Mouse (Mus musculus): ENCODE data around the gene Pdxdc1. TPM values are rescaled to one million over a fixed set of nuclear protein-coding genes. Genes with fewer than 3 reads are reported as not detected.

Gene Pdxdc1
- polyA plus RNA-seq, 1 experiment from 2014 or later, result 92.5 TPM

DNA sequence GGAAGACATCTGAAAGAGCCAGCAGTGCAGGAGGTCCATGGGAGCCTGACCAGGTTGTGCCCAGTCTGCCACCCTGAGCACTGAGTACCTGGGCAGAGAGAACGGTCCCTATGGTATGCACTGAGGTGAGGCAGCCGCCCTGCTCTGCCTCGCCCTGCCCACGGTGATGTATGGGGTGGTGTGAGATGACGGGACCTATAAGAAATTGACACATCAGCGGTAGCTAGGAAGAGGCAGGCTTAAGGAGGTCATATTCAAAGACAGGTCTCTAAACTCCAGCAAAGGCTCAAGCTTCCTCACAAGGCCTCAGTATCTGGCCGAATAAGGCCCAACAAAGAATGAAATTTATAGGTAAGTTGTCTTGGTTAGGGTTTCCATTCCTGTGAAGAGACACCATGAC, 18.9 kb upstream of the Pdxdc1 start:
- 95% methylated on average over 7 of the region's 7 CpGs for WGBS
- Histone ChIP-seq H3K36me3 (peaks cover 7% of the 10 kb centered on the region; the same call in 1 of the 2 replicates), H3K4me3 (no peak overlapping the region), H3K27me3 (no peaks in the 10 kb centered on the region), H3K4me2 (no peak overlapping the region), H3K9ac (no peak overlapping the region), H3K4me1 (no peaks in the 10 kb centered on the region), H3K9me3 (peaks cover 5% of the 10 kb centered on the region; the same call in 1 of the 2 replicates), H3K27ac (no peak overlapping the region)
- no peak for ATAC-seq (ENCODE audit: insufficient number of reproducible peaks, insufficient read depth, low FRiP score, low TSS enrichment, low read depth)

DNA sequence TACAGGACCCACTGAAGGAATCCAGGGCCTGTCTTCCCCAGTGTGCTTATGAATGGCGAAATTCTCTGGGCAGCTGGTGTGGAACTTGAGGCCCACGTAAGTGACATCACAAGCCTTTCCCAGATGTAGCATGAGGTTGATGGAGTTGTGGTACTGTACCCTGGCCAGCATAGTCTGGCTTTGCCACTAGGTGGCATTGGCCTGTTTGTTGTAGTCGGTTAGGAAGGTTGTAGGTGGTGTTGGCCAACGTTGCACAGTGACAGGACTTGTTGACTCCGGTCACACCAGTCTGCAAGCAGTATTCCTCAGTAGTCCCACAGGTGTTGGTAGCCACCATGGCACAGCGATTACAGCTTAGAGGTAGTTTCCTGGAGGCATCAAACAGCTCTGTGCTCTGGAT, 18.1 kb upstream of the Pdxdc1 start:
- Histone ChIP-seq H3K9ac (no peak overlapping the region), H3K9me3 (peaks cover 5% of the 10 kb centered on the region; the same call in 1 of the 2 replicates), H3K27me3 (no peaks in the 10 kb centered on the region), H3K27ac (no peak overlapping the region), H3K4me3 (no peak overlapping the region), H3K4me2 (no peak overlapping the region), H3K36me3 (peaks cover 7% of the 10 kb centered on the region; the same call in 1 of the 2 replicates), H3K4me1 (no peaks in the 10 kb centered on the region)
- no peak; the same call in 1 of the 2 replicates for ATAC-seq (ENCODE audit: insufficient number of reproducible peaks, insufficient read depth, low FRiP score, low TSS enrichment, low read depth)
- 88% methylated on average over 6 of the region's 6 CpGs for WGBS

- Histone ChIP-seq H3K4me2 (no peak overlapping the region), H3K27me3 (no peaks in the 10 kb centered on the region), H3K4me1 (no peaks in the 10 kb centered on the region), H3K27ac (no peak overlapping the region), H3K9me3 (peaks cover 8% of the 10 kb centered on the region; the same call in 1 of the 2 replicates), H3K9ac (no peak overlapping the region), H3K36me3 (peaks cover 7% of the 10 kb centered on the region; the same call in 1 of the 2 replicates), H3K4me3 (no peak overlapping the region)
- ATAC-seq (ENCODE audit: insufficient number of reproducible peaks, insufficient read depth, low FRiP score, low TSS enrichment, low read depth), result no peak
- WGBS, result 95% methylated on average over 5 of the region's 5 CpGs
These were observed 17.2 kb upstream of the Pdxdc1 start for GRCm38 (mm10) chr16:13920093-13920492.

DNA sequence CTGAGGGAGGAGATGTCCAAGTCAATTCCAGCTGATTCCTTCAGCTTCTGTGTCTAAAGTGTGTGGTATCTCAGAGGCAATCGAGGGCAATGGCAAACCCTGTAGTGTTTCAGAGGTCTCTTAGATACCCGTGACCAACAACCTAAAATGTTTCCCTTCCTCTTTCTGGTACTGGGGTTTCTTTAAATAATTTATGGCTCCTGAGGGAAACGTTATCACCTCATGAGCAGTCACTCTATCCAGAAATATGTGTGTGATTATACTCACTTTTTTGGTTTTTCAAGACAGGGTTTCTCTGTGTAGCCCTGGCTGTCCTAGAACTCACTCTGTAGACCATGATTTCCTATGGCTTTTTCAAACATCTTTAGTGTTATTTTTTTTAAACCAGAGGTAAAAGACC, 4.4 kb upstream of the Pdxdc1 start:
- Histone ChIP-seq H3K4me3 (no peak overlapping the region), H3K27ac (no peak overlapping the region), H3K36me3 (no peaks in the 10 kb centered on the region), H3K4me2 (no peak overlapping the region), H3K9me3 (no peaks in the 10 kb centered on the region), H3K9ac (no peak overlapping the region), H3K4me1 (0 out of 2 replicates have a peak, but pooled peaks cover 2% of the 10 kb centered on the region), H3K27me3 (no peaks in the 10 kb centered on the region)
- no peak for ATAC-seq (ENCODE audit: insufficient number of reproducible peaks, insufficient read depth, low FRiP score, low TSS enrichment, low read depth)
- WGBS, result 77% methylated on average over 3 of the region's 3 CpGs

DNA sequence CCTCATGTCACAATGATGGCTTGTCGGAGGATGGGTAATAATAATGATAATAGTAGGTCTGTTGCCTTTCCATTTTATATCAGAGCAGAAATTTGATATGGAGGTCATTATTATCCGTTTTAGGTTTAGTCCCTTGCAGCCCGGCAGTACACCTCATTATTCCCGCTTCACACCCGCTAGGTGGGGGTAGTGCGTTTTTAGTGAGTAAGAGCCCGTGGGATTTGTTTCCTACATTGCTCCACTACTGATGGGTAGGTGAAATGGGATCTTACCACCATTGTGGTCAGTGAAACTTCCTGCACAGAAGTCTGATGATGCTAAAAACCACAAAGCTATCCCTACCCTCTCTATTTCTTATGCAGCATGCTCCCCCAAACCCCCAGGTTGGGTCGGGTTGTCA, 557 bp upstream of the Pdxdc1 start:
- peaks cover 13% of the 10 kb centered on the region for H3K4me1 ChIP-seq
- peak; percentile 80 for ATAC-seq (ENCODE audit: insufficient number of reproducible peaks, insufficient read depth, low FRiP score, low TSS enrichment, low read depth)

DNA sequence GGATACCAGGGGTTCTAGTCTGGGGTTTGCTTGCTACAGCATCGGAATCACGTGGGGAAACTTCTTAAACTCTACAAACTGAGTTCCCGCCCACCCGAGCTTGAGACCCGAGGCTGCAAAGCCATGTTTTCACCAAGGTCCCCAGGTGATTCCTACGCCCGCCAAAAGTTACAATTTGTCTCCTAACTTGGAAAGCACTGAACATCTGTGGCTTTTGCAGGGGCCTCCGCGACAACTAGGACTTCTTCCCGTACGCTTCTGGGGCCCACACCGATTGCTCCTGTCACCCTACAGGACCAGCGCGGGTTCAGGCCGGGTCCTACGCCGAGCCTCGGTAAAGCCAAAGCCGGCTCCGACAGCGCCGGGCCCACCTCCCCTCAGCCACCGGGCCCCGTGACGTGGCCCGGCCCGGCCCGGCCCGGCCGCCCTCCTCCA, 517 bp downstream of the Pdxdc1 start:
- H3K4me1 ChIP-seq, result peaks cover 13% of the 10 kb centered on the region
- H3K9me3 ChIP-seq, result no peaks in the 10 kb centered on the region
- peak overlapping the region; percentile 79 for H3K4me2 ChIP-seq
- H3K9ac ChIP-seq, result peak overlapping the region; percentile 93
- H3K4me3 ChIP-seq, result peak overlapping the region; percentile 94
- WGBS, result under 1% methylated on average over 30 of the region's 30 CpGs
- no peak; the same call in 1 of the 2 replicates for ATAC-seq (ENCODE audit: insufficient number of reproducible peaks, insufficient read depth, low FRiP score, low TSS enrichment, low read depth)
- no peaks in the 10 kb centered on the region for H3K27me3 ChIP-seq
- no peaks in the 10 kb centered on the region for H3K36me3 ChIP-seq
- peak overlapping the region; percentile 89 for H3K27ac ChIP-seq

More for the DNA sequence above, 557 bp upstream of the Pdxdc1 start:
- WGBS, result 4% methylated on average over 8 of the region's 8 CpGs
- peak overlapping the region; percentile 79 for H3K4me2 ChIP-seq
- peak overlapping the region; percentile 93 for H3K9ac ChIP-seq
- H3K4me3 ChIP-seq, result peak overlapping the region; percentile 94
- peak overlapping the region; percentile 89 for H3K27ac ChIP-seq
- H3K36me3 ChIP-seq, result no peaks in the 10 kb centered on the region
- H3K9me3 ChIP-seq, result no peaks in the 10 kb centered on the region
- H3K27me3 ChIP-seq, result no peaks in the 10 kb centered on the region

DNA sequence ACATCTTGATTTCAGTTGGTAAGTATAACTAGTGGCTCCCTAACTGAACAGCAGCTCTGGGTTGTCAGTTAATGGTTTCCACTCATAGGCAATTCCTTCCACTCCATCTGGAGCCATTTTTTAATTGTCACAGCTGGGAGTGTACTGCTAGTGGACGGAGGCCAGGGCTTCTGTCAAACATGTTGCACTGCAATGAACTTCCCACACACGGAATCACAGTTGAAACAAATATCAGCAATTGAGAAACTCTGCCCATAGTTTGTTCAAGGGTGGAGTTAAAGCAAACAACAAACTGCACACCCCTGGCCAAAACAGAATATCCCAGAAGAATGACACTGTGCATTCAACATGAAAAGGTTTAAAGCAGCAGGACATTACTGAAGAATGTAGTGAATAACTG, 4.0 kb downstream of the Pdxdc1 start:
- no peak overlapping the region for H3K4me3 ChIP-seq
- H3K9ac ChIP-seq, result no peak overlapping the region
- no peak overlapping the region for H3K27ac ChIP-seq
- no peak overlapping the region for H3K4me2 ChIP-seq
- WGBS, result 65% methylated on average over 2 of the region's 2 CpGs
- peaks cover 13% of the 10 kb centered on the region for H3K4me1 ChIP-seq
- no peaks in the 10 kb centered on the region for H3K9me3 ChIP-seq
- no peaks in the 10 kb centered on the region for H3K36me3 ChIP-seq
- no peak for ATAC-seq (ENCODE audit: insufficient number of reproducible peaks, insufficient read depth, low FRiP score, low TSS enrichment, low read depth)
- no peaks in the 10 kb centered on the region for H3K27me3 ChIP-seq

DNA sequence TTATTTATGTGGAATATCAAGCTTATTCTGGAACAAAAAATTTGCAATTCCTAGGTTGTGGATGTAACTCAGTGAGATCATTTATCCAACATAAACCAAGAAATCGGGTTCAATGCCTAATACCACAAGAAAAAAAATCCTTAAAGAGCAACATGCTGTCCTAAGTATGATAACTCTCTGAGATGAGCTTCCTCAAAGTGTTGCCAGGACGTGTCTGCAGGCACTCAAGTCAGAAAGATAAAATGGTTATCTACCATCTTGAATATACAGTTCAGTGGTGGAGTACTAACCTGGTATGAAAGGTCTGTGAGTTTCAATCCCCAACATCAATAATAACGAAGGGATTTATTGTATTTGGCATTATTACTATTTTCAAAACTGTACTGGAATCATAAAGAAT, 6.6 kb downstream of the Pdxdc1 start:
- Histone ChIP-seq H3K9ac (no peak overlapping the region), H3K4me1 (peaks cover 2% of the 10 kb centered on the region), H3K4me2 (no peak overlapping the region), H3K27me3 (no peaks in the 10 kb centered on the region), H3K27ac (no peak overlapping the region), H3K9me3 (no peaks in the 10 kb centered on the region), H3K4me3 (no peak overlapping the region), H3K36me3 (no peaks in the 10 kb centered on the region)
- no peak for ATAC-seq (ENCODE audit: insufficient number of reproducible peaks, insufficient read depth, low FRiP score, low TSS enrichment, low read depth)
- WGBS, result 87% methylated on average over 3 of the region's 3 CpGs

- 88% methylated on average over 3 of the region's 3 CpGs for WGBS
- no peaks in the 10 kb centered on the region for H3K9me3 ChIP-seq
- H3K27ac ChIP-seq, result no peak overlapping the region
- no peak overlapping the region for H3K4me2 ChIP-seq
- no peaks in the 10 kb centered on the region for H3K27me3 ChIP-seq
- ATAC-seq (ENCODE audit: insufficient number of reproducible peaks, insufficient read depth, low FRiP score, low TSS enrichment, low read depth), result no peak
- H3K9ac ChIP-seq, result no peak overlapping the region
- H3K4me3 ChIP-seq, result no peak overlapping the region
- H3K36me3 ChIP-seq, result no peaks in the 10 kb centered on the region
- H3K4me1 ChIP-seq, result no peaks in the 10 kb centered on the region
These were observed 7.2 kb downstream of the Pdxdc1 start for GRCm38 (mm10) chr16:13895740-13896139.

GRCm38 (mm10) chr16:13894097-13894496, 8.8 kb downstream of the Pdxdc1 start:
- WGBS, result 91% methylated on average over 2 of the region's 2 CpGs
- ATAC-seq (ENCODE audit: insufficient number of reproducible peaks, insufficient read depth, low FRiP score, low TSS enrichment, low read depth), result no peak

GRCm38 (mm10) chr16:13892850-13893249, 10.1 kb downstream of the Pdxdc1 start:
- H3K4me1 ChIP-seq, result no peaks in the 10 kb centered on the region
- ATAC-seq (ENCODE audit: insufficient number of reproducible peaks, insufficient read depth, low FRiP score, low TSS enrichment, low read depth), result no peak
- no peak overlapping the region for H3K4me3 ChIP-seq
- H3K9me3 ChIP-seq, result no peaks in the 10 kb centered on the region
- H3K9ac ChIP-seq, result no peak overlapping the region
- H3K36me3 ChIP-seq, result no peaks in the 10 kb centered on the region
- H3K27ac ChIP-seq, result no peak overlapping the region
- no peaks in the 10 kb centered on the region for H3K27me3 ChIP-seq
- no peak overlapping the region for H3K4me2 ChIP-seq

More at GRCm38 (mm10) chr16:13894097-13894496, 8.8 kb downstream of the Pdxdc1 start:
- Histone ChIP-seq H3K4me2 (no peak overlapping the region), H3K27me3 (no peaks in the 10 kb centered on the region), H3K36me3 (no peaks in the 10 kb centered on the region), H3K9me3 (no peaks in the 10 kb centered on the region), H3K4me1 (no peaks in the 10 kb centered on the region), H3K9ac (no peak overlapping the region), H3K4me3 (no peak overlapping the region), H3K27ac (no peak overlapping the region)

GRCm38 (mm10) chr16:13890449-13890848, 12.5 kb downstream of the Pdxdc1 start:
- H3K36me3 ChIP-seq, result no peaks in the 10 kb centered on the region
- no peak overlapping the region for H3K4me3 ChIP-seq
- H3K4me1 ChIP-seq, result no peaks in the 10 kb centered on the region
- no peak overlapping the region for H3K27ac ChIP-seq
- no peaks in the 10 kb centered on the region for H3K9me3 ChIP-seq
- H3K4me2 ChIP-seq, result no peak overlapping the region
- no peak for ATAC-seq (ENCODE audit: insufficient number of reproducible peaks, insufficient read depth, low FRiP score, low TSS enrichment, low read depth)
- 78% methylated on average over 2 of the region's 2 CpGs for WGBS
- H3K27me3 ChIP-seq, result no peaks in the 10 kb centered on the region
- no peak overlapping the region for H3K9ac ChIP-seq
